Mouse (Mus musculus) forebrain, embryonic 11.5 days (tissue): ENCODE measurements around the gene Nme1. TPM values are rescaled to one million over a fixed set of nuclear protein-coding genes. Genes with fewer than 3 reads are reported as not detected.

Experiments used
- ATAC-seq: fragments of 200-750 bp; cut with Nextera tagmentation; replicated peaks from 2 replicates; pipeline ENCODE4 v1.8.0; 2017; ENCODE audit warnings: moderate TSS enrichment; ENCODE audit not compliant: low FRiP score
- DNase-seq: peaks from one replicate; pipeline ENCODE4 v3.0.0-alpha.2; 2017; ENCODE audit warnings: low spot score
- H3K27ac ChIP-seq: fragments of 300-500 bp; sonication (generic); 2 replicates; pipeline ENCODE4 v1.5.1; 2014; ENCODE audit warnings: low read depth, low read length
- H3K27me3 ChIP-seq: fragments of 300-500 bp; sonication (generic); 2 replicates; pipeline ENCODE4 v1.6.1; 2014; ENCODE audit warnings: mild to moderate bottlenecking, low read length, mixed read lengths; ENCODE audit not compliant: control insufficient read depth, insufficient read depth
- H3K36me3 ChIP-seq: fragments of 300-500 bp; sonication (generic); 2 replicates; pipeline ENCODE4 v1.6.1; 2014; ENCODE audit warnings: mild to moderate bottlenecking, low read length, moderate library complexity, mixed read lengths; ENCODE audit not compliant: control insufficient read depth, insufficient read depth
- H3K4me1 ChIP-seq: fragments of 300-500 bp; sonication (generic); replicated peaks from 2 replicates; pipeline ENCODE4 v1.6.1; 2014; ENCODE audit warnings: low read length, mixed read lengths; ENCODE audit not compliant: control insufficient read depth, insufficient read depth
- H3K4me2 ChIP-seq: fragments of 300-500 bp; sonication (generic); 2 replicates; pipeline ENCODE4 v1.6.1; 2014; ENCODE audit warnings: low read depth, mild to moderate bottlenecking, low read length, moderate library complexity, mixed read lengths; ENCODE audit not compliant: severe bottlenecking
- H3K4me3 ChIP-seq: fragments of 300-500 bp; sonication (generic); 2 replicates; pipeline ENCODE4 v1.5.1; 2014; ENCODE audit warnings: low read depth, low read length
- H3K9ac ChIP-seq: fragments of 300-500 bp; sonication (generic); 2 replicates; pipeline ENCODE4 v1.6.1; 2014; ENCODE audit warnings: low read length
- H3K9me3 ChIP-seq: fragments of 300-500 bp; sonication (generic); 2 replicates; pipeline ENCODE4 v1.6.1; 2016; ENCODE audit warnings: low read length, mixed read lengths; ENCODE audit not compliant: control insufficient read depth
- WGBS: fragments of 180-500 bp; shearing (Covaris S2); extraction: QIAGEN DNeasy Blood & Tissue Kit; methylation state at CpG from one replicate; pipeline ENCODE4 v1.1.7; 2014; 5-methylcytosine and 5-hydroxymethylcytosine counted together
- polyA plus RNA-seq: library from polyadenylated mRNA; unstranded; fragments of >200 nt; fragmentation: Nextera tagmentation; extraction: Ambion mirVana; gene quantifications from 2 replicates; pipeline ENCODE4 v1.2.1, GENCODE M21; 2014

Nme1 gene
- polyA plus RNA-seq, 1 experiment from 2014 or later = 231 TPM

- Histone ChIP-seq H3K27me3 (no peaks in the 10 kb centered on the region), H3K9me3 (no peaks in the 10 kb centered on the region), H3K4me1 (0 out of 2 replicates have a peak, but pooled peaks cover 2% of the 10 kb centered on the region), H3K4me3 (no peak overlapping the region), H3K36me3 (no peaks in the 10 kb centered on the region), H3K4me2 (no peak overlapping the region), H3K27ac (no peak overlapping the region), H3K9ac (no peak overlapping the region)
- WGBS = 94% methylated on average over 5 of the region's 5 CpGs
- ATAC-seq = no peak
- no peak for DNase-seq
Measured at GRCm38 (mm10) chr11:93972951-93973350, 4.6 kb upstream of the Nme1 start.

GRCm38 (mm10) chr11:93969799-93970198 is 1.5 kb upstream of the Nme1 start:
- Histone ChIP-seq H3K27ac (no peak overlapping the region), H3K36me3 (peaks cover 3% of the 10 kb centered on the region; the same call in 1 of the 2 replicates), H3K4me2 (no peak overlapping the region), H3K27me3 (no peaks in the 10 kb centered on the region), H3K9me3 (no peaks in the 10 kb centered on the region), H3K4me3 (no peak overlapping the region), H3K9ac (no peak overlapping the region), H3K4me1 (0 out of 2 replicates have a peak, but pooled peaks cover 2% of the 10 kb centered on the region)
- no peak for ATAC-seq
- WGBS = 86% methylated on average over 1 of the region's 1 CpGs
- DNase-seq = no peak

GRCm38 (mm10) chr11:93969171-93969570 is 850 bp upstream of the Nme1 start:
- DNase-seq (no peak), ATAC-seq (no peak)
- no peak overlapping the region for H3K27ac ChIP-seq
- H3K9ac ChIP-seq = peak overlapping the region; percentile 55; the same call in 1 of the 2 replicates
- H3K4me3 ChIP-seq = no peak overlapping the region
- H3K27me3 ChIP-seq = no peaks in the 10 kb centered on the region
- no peak overlapping the region for H3K4me2 ChIP-seq
- H3K4me1 ChIP-seq = 0 out of 2 replicates have a peak, but pooled peaks cover 2% of the 10 kb centered on the region
- H3K9me3 ChIP-seq = no peaks in the 10 kb centered on the region
- 93% methylated on average over 6 of the region's 6 CpGs for WGBS
- peaks cover 4% of the 10 kb centered on the region; the same call in 1 of the 2 replicates for H3K36me3 ChIP-seq

- Histone ChIP-seq H3K27me3 (no peaks in the 10 kb centered on the region), H3K36me3 (peaks cover 8% of the 10 kb centered on the region; the same call in 1 of the 2 replicates), H3K4me2 (peak overlapping the region; percentile 45; the same call in 1 of the 2 replicates), H3K4me3 (peak overlapping the region; percentile 52), H3K9me3 (no peaks in the 10 kb centered on the region), H3K4me1 (0 out of 2 replicates have a peak, but pooled peaks cover 2% of the 10 kb centered on the region), H3K9ac (peak overlapping the region; percentile 55), H3K27ac (peak overlapping the region; percentile 37; the same call in 1 of the 2 replicates)
- no peak for DNase-seq
- 52% methylated on average over 6 of the region's 6 CpGs for WGBS
- ATAC-seq = no peak
Measured at GRCm38 (mm10) chr11:93968848-93969128, 467 bp upstream of the Nme1 start.

GRCm38 (mm10) chr11:93967381-93967780 is 940 bp downstream of the Nme1 start:
- no peaks in the 10 kb centered on the region for H3K9me3 ChIP-seq
- DNase-seq = no peak
- peak overlapping the region; percentile 64 for H3K9ac ChIP-seq
- peak overlapping the region; percentile 52 for H3K4me3 ChIP-seq
- ATAC-seq = no peak
- H3K27me3 ChIP-seq = no peaks in the 10 kb centered on the region
- H3K36me3 ChIP-seq = peaks cover 16% of the 10 kb centered on the region; the same call in 1 of the 2 replicates
- 6% methylated on average over 11 of the region's 11 CpGs for WGBS
- peak overlapping the region; percentile 64 for H3K4me2 ChIP-seq
- H3K4me1 ChIP-seq = 0 out of 2 replicates have a peak, but pooled peaks cover 2% of the 10 kb centered on the region
- 0 out of 2 replicates have a peak overlapping the region, but pooled peaks have one; percentile 5 for H3K27ac ChIP-seq

GRCm38 (mm10) chr11:93965391-93965790 is 2.9 kb downstream of the Nme1 start:
- Histone ChIP-seq H3K27ac (no peak overlapping the region), H3K36me3 (peaks cover 16% of the 10 kb centered on the region; the same call in 1 of the 2 replicates), H3K9me3 (no peaks in the 10 kb centered on the region), H3K4me1 (0 out of 2 replicates have a peak, but pooled peaks cover 2% of the 10 kb centered on the region), H3K9ac (no peak overlapping the region), H3K4me3 (no peak overlapping the region), H3K27me3 (no peaks in the 10 kb centered on the region), H3K4me2 (no peak overlapping the region)
- no peak for DNase-seq
- WGBS = 97% methylated on average over 6 of the region's 6 CpGs
- no peak for ATAC-seq

GRCm38 (mm10) chr11:93963013-93963412 is 5.3 kb downstream of the Nme1 start:
- no peaks in the 10 kb centered on the region for H3K4me1 ChIP-seq
- H3K4me3 ChIP-seq = no peak overlapping the region
- H3K27ac ChIP-seq = no peak overlapping the region
- H3K9ac ChIP-seq = no peak overlapping the region
- no peak overlapping the region for H3K4me2 ChIP-seq
- H3K27me3 ChIP-seq = no peaks in the 10 kb centered on the region
- peaks cover 24% of the 10 kb centered on the region; the same call in 1 of the 2 replicates for H3K36me3 ChIP-seq
- 83% methylated on average over 4 of the region's 4 CpGs for WGBS
- no peaks in the 10 kb centered on the region for H3K9me3 ChIP-seq
- DNase-seq = no peak
- ATAC-seq = no peak

GRCm38 (mm10) chr11:93961482-93961881 is 6.8 kb downstream of the Nme1 start:
- no peak overlapping the region for H3K9ac ChIP-seq
- ATAC-seq = no peak
- no peak for DNase-seq
- no peaks in the 10 kb centered on the region for H3K27me3 ChIP-seq
- peaks cover 24% of the 10 kb centered on the region; the same call in 1 of the 2 replicates for H3K36me3 ChIP-seq
- 93% methylated on average over 6 of the region's 6 CpGs for WGBS
- H3K9me3 ChIP-seq = no peaks in the 10 kb centered on the region
- no peaks in the 10 kb centered on the region; the same call in 1 of the 2 replicates for H3K4me1 ChIP-seq
- H3K27ac ChIP-seq = no peak overlapping the region
- no peak overlapping the region for H3K4me3 ChIP-seq
- H3K4me2 ChIP-seq = no peak overlapping the region

- WGBS = 87% methylated on average over 4 of the region's 4 CpGs
- H3K36me3 ChIP-seq = peaks cover 10% of the 10 kb centered on the region; the same call in 1 of the 2 replicates
Measured at GRCm38 (mm10) chr11:93957746-93958145, 10.6 kb downstream of the Nme1 start.

More at GRCm38 (mm10) chr11:93957746-93958145, 10.6 kb downstream of the Nme1 start:
- H3K4me1 ChIP-seq = peaks cover 5% of the 10 kb centered on the region; the same call in 1 of the 2 replicates
- H3K9me3 ChIP-seq = no peaks in the 10 kb centered on the region
- no peak for ATAC-seq
- no peak overlapping the region for H3K4me2 ChIP-seq
- H3K27ac ChIP-seq = no peak overlapping the region
- H3K4me3 ChIP-seq = no peak overlapping the region
- H3K9ac ChIP-seq = no peak overlapping the region
- no peak for DNase-seq
- no peaks in the 10 kb centered on the region for H3K27me3 ChIP-seq
